Mouse (Mus musculus) myocyte (in vitro differentiated cells): ENCODE results near the gene Blnk.

Experiments used
- CEBPB ChIP-seq: IDR thresholded peaks from 2 replicates; pipeline ENCODE4 v1.6.1; 2011; ENCODE audit warnings: mild to moderate bottlenecking, moderate library complexity; ENCODE audit not compliant: poor library complexity, insufficient read depth, severe bottlenecking
- MAX ChIP-seq: IDR thresholded peaks from one replicate; pipeline ENCODE4 v1.6.1; 2011; ENCODE audit warnings: low read depth, mild to moderate bottlenecking, control low read depth
- MYOD1 ChIP-seq, 3 experiments: IDR thresholded peaks; one replicate each; pipeline ENCODE4 v1.6.1; 2011; ENCODE audit warnings: control low read depth in 2 of 3, low read depth in 2 of 3, mild to moderate bottlenecking in 2 of 3, moderate library complexity in 1 of 3; ENCODE audit not compliant: insufficient read length in 2 of 3, control insufficient read depth in 1 of 3
- POLR2A ChIP-seq: IDR thresholded peaks from one replicate; pipeline ENCODE4 v1.6.1; 2011; ENCODE audit warnings: low read depth, mild to moderate bottlenecking, control low read depth, moderate library complexity; ENCODE audit not compliant: insufficient read length
- POLR2AphosphoS2 ChIP-seq: IDR thresholded peaks from one replicate; pipeline ENCODE4 v1.6.1; 2011; ENCODE audit warnings: low read depth, control low read depth; ENCODE audit not compliant: insufficient read length
- SRF ChIP-seq: IDR thresholded peaks from one replicate; pipeline ENCODE4 v1.6.1; 2011; ENCODE audit warnings: low read depth; ENCODE audit not compliant: control insufficient read depth, insufficient read length
- TCF3 ChIP-seq: IDR thresholded peaks from one replicate; pipeline ENCODE4 v1.6.1; 2011; ENCODE audit warnings: low read depth, control low read depth; ENCODE audit not compliant: insufficient read length
- USF1 ChIP-seq: IDR thresholded peaks from one replicate; pipeline ENCODE4 v1.6.1; 2011; ENCODE audit warnings: low read depth, mild to moderate bottlenecking, control low read depth, moderate library complexity

- TF ChIP-seq CEBPB (no peak), POLR2A (no peak), USF1 (no peak), SRF (no peak), TCF3 (no peak), MAX (no peak), POLR2AphosphoS2 (no peak), MYOD1 (IDR thresholded peaks at IDR 0.05; ENCODE audit: control insufficient read depth in 1 of 3, insufficient read length in 2 of 3, low read depth in 2 of 3) (no peak)
Measured at GRCm38 (mm10) chr19:40971273-40971914, 22.9 kb downstream of the Blnk start.
